Mouse (Mus musculus) CH12.LX (cell line): Measurements from ENCODE around the gene Sptb. TPM values are rescaled to one million over a fixed set of nuclear protein-coding genes. Genes with fewer than 3 reads are reported as not detected.

ENCODE experiments used
- DNase-seq: peaks from one replicate; pipeline ENCODE4 v3.0.0-alpha.2; 2013; ENCODE audit errors: extremely low read depth
- H3K27ac ChIP-seq: 2 replicates; pipeline ENCODE4 v1.5.1; 2012; ENCODE audit warnings: low read depth, mild to moderate bottlenecking, control low read depth, moderate library complexity; ENCODE audit not compliant: insufficient read depth
- H3K27me3 ChIP-seq: replicated peaks from 2 replicates; pipeline ENCODE3; 2012; ENCODE audit warnings: inconsistent platforms
- H3K36me3 ChIP-seq, 2 experiments: replicated peaks in 1 of 2; 2 replicates each; pipeline versions ENCODE3 to v1.6.1; 2012; ENCODE audit warnings: inconsistent platforms in 1 of 2, low read length in 1 of 2, mild to moderate bottlenecking in 1 of 2, mixed read lengths in 1 of 2, moderate library complexity in 1 of 2; ENCODE audit not compliant: control insufficient read depth in 1 of 2, insufficient read depth in 1 of 2
- H3K4me1 ChIP-seq, 2 experiments: 2 replicates each; pipeline ENCODE4 v1.6.1; 2012; ENCODE audit warnings: inconsistent platforms in 1 of 2, moderate library complexity in 1 of 2; ENCODE audit not compliant: insufficient read depth in 2 of 2, control insufficient read depth in 1 of 2
- H3K4me2 ChIP-seq: 2 replicates; pipeline ENCODE4 v1.6.1; 2012; ENCODE audit warnings: low read depth, mild to moderate bottlenecking, control low read depth; ENCODE audit not compliant: poor library complexity, insufficient read depth, severe bottlenecking
- H3K4me3 ChIP-seq, 3 experiments: fragments of 150-350 bp in 1 of 3; sonication (generic) in 1 of 3; replicated peaks in 1 of 3; 2 replicates each; pipeline versions ENCODE3 to v1.5.1; 2011 to 2012; ENCODE audit warnings: low read depth in 2 of 3, low read length in 2 of 3, mild to moderate bottlenecking in 2 of 3, moderate library complexity in 2 of 3, control low read depth in 1 of 3, improper control_type of control experiment in 1 of 3, inconsistent platforms in 1 of 3, mixed read lengths in 1 of 3; ENCODE audit not compliant: poor library complexity in 1 of 3
- H3K79me2 ChIP-seq: replicated peaks from 2 replicates; pipeline ENCODE4 v1.6.1; 2012; ENCODE audit warnings: mild to moderate bottlenecking, moderate library complexity; ENCODE audit not compliant: control insufficient read depth, poor library complexity, insufficient read depth, severe bottlenecking; ENCODE audit errors: extremely low read depth
- H3K9ac ChIP-seq: 2 replicates; pipeline ENCODE4 v1.6.1; 2012; ENCODE audit warnings: low read depth, mild to moderate bottlenecking, control low read depth, moderate library complexity; ENCODE audit not compliant: insufficient read depth
- H3K9me3 ChIP-seq: replicated peaks from 2 replicates; pipeline ENCODE3; 2012; ENCODE audit warnings: low read length, inconsistent platforms, mixed read lengths
- CHD2 ChIP-seq: IDR thresholded peaks from 2 replicates; pipeline ENCODE4 v1.6.1; 2011; ENCODE audit warnings: low read length, improper control_type of control experiment
- E2F4 ChIP-seq: IDR thresholded peaks from 2 replicates; pipeline ENCODE4 v1.6.1; 2011; ENCODE audit warnings: low read depth, low read length, improper control_type of control experiment; ENCODE audit not compliant: insufficient replicate concordance
- ELF1 ChIP-seq: IDR thresholded peaks from 2 replicates; pipeline ENCODE4 v1.6.1; 2014; ENCODE audit warnings: low read depth, mild to moderate bottlenecking, inconsistent platforms, low read length, improper control_type of control experiment
- EP300 ChIP-seq: IDR thresholded peaks from 2 replicates; pipeline ENCODE4 v1.6.1; 2011; ENCODE audit warnings: low read length, improper control_type of control experiment
- HCFC1 ChIP-seq: IDR thresholded peaks from 2 replicates; pipeline ENCODE4 v1.6.1; 2012; ENCODE audit warnings: low read depth, mild to moderate bottlenecking, inconsistent platforms, low read length, improper control_type of control experiment
- IRF4 ChIP-seq: IDR thresholded peaks from 2 replicates; pipeline ENCODE4 v1.6.1; 2014; ENCODE audit warnings: low read depth, mild to moderate bottlenecking, inconsistent platforms, low read length, improper control_type of control experiment
- JUND ChIP-seq: conservative IDR thresholded peaks from 2 replicates; pipeline ENCODE4 v1.6.1; 2011; ENCODE audit warnings: low read depth, low read length, improper control_type of control experiment
- KAT2A ChIP-seq: IDR thresholded peaks from 2 replicates; pipeline ENCODE4 v1.6.1; 2012; ENCODE audit warnings: low read length, improper control_type of control experiment, inconsistent platforms; ENCODE audit not compliant: insufficient replicate concordance
- MAX ChIP-seq: IDR thresholded peaks from 2 replicates; pipeline ENCODE4 v1.6.1; 2011; ENCODE audit warnings: low read length, improper control_type of control experiment
- MAZ ChIP-seq: IDR thresholded peaks from 2 replicates; pipeline ENCODE4 v1.6.1; 2012; ENCODE audit warnings: low read depth, mild to moderate bottlenecking, inconsistent platforms, low read length, improper control_type of control experiment, moderate library complexity
- MXI1 ChIP-seq: IDR thresholded peaks from 2 replicates; pipeline ENCODE4 v1.6.1; 2011; ENCODE audit warnings: mild to moderate bottlenecking, low read depth, low read length, improper control_type of control experiment
- MYC ChIP-seq: IDR thresholded peaks from 2 replicates; pipeline ENCODE4 v1.6.1; 2011; ENCODE audit warnings: low read depth, mild to moderate bottlenecking, improper control_type of control experiment, low read length
- PAX5 ChIP-seq: IDR thresholded peaks from 2 replicates; pipeline ENCODE4 v1.6.1; 2012; ENCODE audit warnings: low read length, inconsistent platforms, mixed read lengths
- POLR2A ChIP-seq: IDR thresholded peaks from 2 replicates; pipeline ENCODE4 v1.6.1; 2011; ENCODE audit warnings: low read depth, mild to moderate bottlenecking, improper control_type of control experiment, low read length
- POLR2AphosphoS2 ChIP-seq: IDR thresholded peaks from 2 replicates; pipeline ENCODE4 v1.6.1; 2011; ENCODE audit warnings: low read depth, low read length, improper control_type of control experiment
- RCOR1 ChIP-seq: conservative IDR thresholded peaks from 2 replicates; pipeline ENCODE4 v1.6.1; 2012; ENCODE audit warnings: low read depth, mild to moderate bottlenecking, inconsistent platforms, low read length, improper control_type of control experiment
- SMC3 ChIP-seq: IDR thresholded peaks from 2 replicates; pipeline ENCODE4 v1.6.1; 2011; ENCODE audit warnings: low read depth, low read length, improper control_type of control experiment
- TBP ChIP-seq: conservative IDR thresholded peaks from 2 replicates; pipeline ENCODE4 v1.6.1; 2011; ENCODE audit warnings: low read depth, low read length, improper control_type of control experiment
- USF1 ChIP-seq: IDR thresholded peaks from 2 replicates; pipeline ENCODE4 v1.6.1; 2014; ENCODE audit warnings: low read depth, mild to moderate bottlenecking, inconsistent platforms, low read length, improper control_type of control experiment
- ZC3H11A ChIP-seq: IDR thresholded peaks from 2 replicates; pipeline ENCODE4 v1.6.1; 2012; ENCODE audit warnings: low read depth, mild to moderate bottlenecking, inconsistent platforms, low read length, improper control_type of control experiment
- ZKSCAN1 ChIP-seq: IDR thresholded peaks from 2 replicates; pipeline ENCODE4 v1.6.1; 2012; ENCODE audit warnings: low read depth, inconsistent platforms, low read length, improper control_type of control experiment, borderline replicate concordance
- ZMIZ1 ChIP-seq: IDR thresholded peaks from 2 replicates; pipeline ENCODE4 v1.6.1; 2012; ENCODE audit warnings: low read depth, mild to moderate bottlenecking, inconsistent platforms, low read length, improper control_type of control experiment
- ZNF384 ChIP-seq: IDR thresholded peaks from 2 replicates; pipeline ENCODE4 v1.6.1; 2012; ENCODE audit warnings: low read depth, low read length, improper control_type of control experiment, inconsistent platforms
- dilution Hi-C: fragments of 300-500 bp; cut with MboI; formaldehyde crosslinking; loops from 2 replicates; pipeline ENCODE4 v1.14.3; 2020; ENCODE audit warnings: low sequenced_read_pairs; ENCODE audit not compliant: extremely low pct_unique_long_range_greater_than_20kb, extremely low pct_ligation_motif_present
- in situ Hi-C: fragments of 300-500 bp; cut with MboI; formaldehyde crosslinking; loops from 3 replicates; pipeline ENCODE4 v1.14.3; 2019; ENCODE audit warnings: low sequenced_read_pairs, low pct_ligation_motif_present, low pct_unique_long_range_greater_than_20kb, mixed read lengths
- polyA plus RNA-seq: library from polyadenylated mRNA; unstranded; fragments of >175 nt; gene quantifications from 2 replicates; pipeline ENCODE4 v1.2.1, GENCODE M21; 2012; ENCODE audit warnings: low read depth; ENCODE audit not compliant: insufficient read length
- total RNA-seq, 2 experiments: library from RNA; depleted of rRNA; stranded (reverse); fragments of 300-350 nt in 1 of 2; fragments of >200 nt in 1 of 2; gene quantifications; 2 replicates each; pipeline ENCODE4 v1.2.3; 2012 to 2014

The Sptb gene
- total and polyA plus RNA-seq, 3 experiments = 0.03 to 0.04 (median 0.04) TPM

DNA sequence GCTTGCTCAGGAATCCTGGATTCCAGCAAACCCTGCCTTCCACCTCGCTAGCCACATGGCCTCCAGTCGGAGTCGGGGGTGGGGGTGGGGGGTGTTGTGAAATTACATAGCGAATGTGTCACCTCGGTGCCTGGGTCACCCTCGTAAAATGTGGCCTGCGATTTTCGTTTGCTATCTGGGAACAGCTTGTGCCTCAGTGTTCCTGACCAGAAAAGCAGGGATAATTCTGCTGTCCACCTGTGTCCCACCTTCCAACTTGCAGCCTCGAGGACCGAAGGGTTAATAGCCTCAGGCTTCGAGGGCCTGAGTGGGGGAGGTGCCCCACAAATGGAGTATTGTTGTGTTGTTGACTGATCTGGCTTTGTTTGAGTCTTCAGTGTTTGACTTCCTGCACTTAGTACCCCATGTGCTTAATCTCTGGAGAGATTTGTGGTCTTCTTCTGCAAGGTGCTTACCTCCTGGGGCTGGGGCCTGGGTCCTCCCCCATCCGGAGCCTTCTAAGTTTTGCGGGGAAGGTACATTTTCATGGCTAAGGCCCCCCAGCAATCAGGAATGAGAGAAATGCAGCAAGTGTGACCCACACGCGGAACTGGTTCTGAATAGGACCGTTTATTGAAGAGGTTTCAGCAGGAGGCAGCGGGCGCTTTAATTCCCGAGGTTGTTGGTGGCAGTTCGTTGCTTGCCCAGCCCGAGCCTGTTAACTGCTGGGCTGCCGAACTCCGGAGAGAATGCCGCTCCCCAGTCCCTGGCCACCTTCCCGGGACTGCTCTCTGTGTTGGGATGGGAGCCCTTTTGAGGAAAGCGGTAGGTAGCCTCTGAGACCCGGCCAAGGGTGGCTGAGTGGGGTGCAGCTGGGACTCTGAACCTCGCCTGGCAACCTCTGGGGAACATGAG, 163.7 kb downstream of the Sptb start:
- H3K79me2 ChIP-seq = no peaks in the 10 kb centered on the region
- H3K4me3 ChIP-seq = no peak overlapping the region
- in situ Hi-C loops = loop anchor here (5.0 kb wide), 1 partner anchor 54 kb away; no protein-coding TSS in a partner anchor
- H3K36me3 ChIP-seq = no peaks in the 10 kb centered on the region
- dilution Hi-C loops = no loop called here
- no peak for DNase-seq
- H3K4me1 ChIP-seq = peaks cover 10 to 21% of the 10 kb centered on the region in 2 experiments
- no peaks in the 10 kb centered on the region for H3K27me3 ChIP-seq
- H3K27ac ChIP-seq = no peak overlapping the region
- no peak overlapping the region for H3K9ac ChIP-seq
- TF ChIP-seq MAX (no peak), SMC3 (no peak), TBP (no peak), RCOR1 (no peak), ELF1 (no peak), MYC (no peak), ZNF384 (no peak), IRF4 (no peak), ZKSCAN1 (no peak), HCFC1 (no peak), MAZ (no peak), ZMIZ1 (no peak), E2F4 (no peak), USF1 (no peak), ZC3H11A (no peak), POLR2A (no peak)
- no peaks in the 10 kb centered on the region for H3K9me3 ChIP-seq
- H3K4me2 ChIP-seq = no peak overlapping the region

DNA sequence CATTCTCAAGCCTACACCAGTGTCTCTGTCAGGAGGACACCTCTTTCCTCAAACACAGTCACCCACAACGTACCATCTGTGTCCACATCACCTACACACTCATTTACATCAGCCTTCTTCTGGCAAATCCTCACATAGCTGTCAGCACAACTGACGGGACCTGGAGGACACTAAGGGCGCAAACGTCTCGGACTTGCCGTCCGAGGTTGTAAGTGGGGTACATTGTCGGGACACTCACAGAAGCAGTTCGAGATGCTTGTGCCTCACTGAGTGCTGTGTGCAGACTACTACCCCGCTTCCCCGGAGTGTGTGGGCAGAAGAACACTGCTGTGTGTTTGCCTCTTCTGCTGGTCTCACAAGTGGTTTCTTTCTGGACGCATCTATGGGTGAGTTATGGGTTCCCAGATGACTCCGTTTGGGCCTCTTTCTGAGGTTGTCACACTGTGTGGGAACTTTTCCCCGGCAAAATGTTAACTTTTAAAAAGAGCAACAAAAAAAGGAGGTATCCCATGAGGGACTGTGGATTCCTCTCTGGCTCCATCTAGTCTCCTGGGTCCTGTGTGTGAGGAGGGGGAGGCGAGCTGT, 164.5 kb downstream of the Sptb start:
- H3K27me3 ChIP-seq = no peaks in the 10 kb centered on the region
- dilution Hi-C loops = no loop called here

More for the DNA sequence above, 164.5 kb downstream of the Sptb start:
- Histone ChIP-seq H3K4me1 (peaks cover 10 to 21% of the 10 kb centered on the region in 2 experiments), H3K4me2 (no peak overlapping the region), H3K4me3 (no peak overlapping the region), H3K79me2 (no peaks in the 10 kb centered on the region), H3K9ac (no peak overlapping the region), H3K9me3 (no peaks in the 10 kb centered on the region), H3K36me3 (no peaks in the 10 kb centered on the region), H3K27ac (no peak overlapping the region)
- no peak for DNase-seq
- in situ Hi-C loops = loop anchor here (5.0 kb wide), 1 partner anchor 54 kb away; no protein-coding TSS in a partner anchor
- TF ChIP-seq POLR2AphosphoS2 (no peak), CHD2 (no peak), EP300 (no peak), TBP (no peak), JUND (no peak), KAT2A (no peak), PAX5 (no peak), HCFC1 (no peak), MXI1 (no peak)
